Mouse (Mus musculus) heart, embryonic 12.5 days (tissue): ENCODE measurements around the gene Fnbp1. TPM values are rescaled to one million over a fixed set of nuclear protein-coding genes. Genes with fewer than 3 reads are reported as not detected.
"Not testable (repeated sequence)": the region's sequence is repeated elsewhere in the genome, so short reads cannot be mapped to it uniquely, and the experiment has no call there.

Experiments
- ATAC-seq: fragments of 200-750 bp; cut with Nextera tagmentation; 2 replicates; pipeline ENCODE4 v1.8.0; 2017; ENCODE audit warnings: moderate TSS enrichment, moderate library complexity; ENCODE audit not compliant: insufficient number of reproducible peaks, low FRiP score
- H3K27ac ChIP-seq: fragments of 300-500 bp; sonication (generic); 2 replicates; pipeline ENCODE4 v1.5.1; 2016; ENCODE audit warnings: mild to moderate bottlenecking, moderate library complexity; ENCODE audit not compliant: poor library complexity, severe bottlenecking
- H3K27me3 ChIP-seq: fragments of 300-500 bp; sonication (generic); replicated peaks from 2 replicates; pipeline ENCODE4 v1.6.1; 2016; ENCODE audit warnings: mild to moderate bottlenecking, moderate library complexity
- H3K36me3 ChIP-seq: fragments of 300-500 bp; sonication (generic); 2 replicates; pipeline ENCODE4 v1.6.1; 2016; ENCODE audit warnings: mild to moderate bottlenecking, moderate library complexity
- H3K4me1 ChIP-seq: fragments of 300-500 bp; sonication (generic); replicated peaks from 2 replicates; pipeline ENCODE4 v1.6.1; 2016; ENCODE audit warnings: mild to moderate bottlenecking
- H3K4me2 ChIP-seq: fragments of 300-500 bp; sonication (generic); 2 replicates; pipeline ENCODE4 v1.6.1; 2016; ENCODE audit warnings: mild to moderate bottlenecking, moderate library complexity
- H3K4me3 ChIP-seq: fragments of 300-500 bp; sonication (generic); 2 replicates; pipeline ENCODE4 v1.5.1; 2016; ENCODE audit warnings: mild to moderate bottlenecking
- H3K9ac ChIP-seq: fragments of 300-500 bp; sonication (generic); 2 replicates; pipeline ENCODE4 v1.6.1; 2016; ENCODE audit warnings: mild to moderate bottlenecking, moderate library complexity
- H3K9me3 ChIP-seq: fragments of 300-500 bp; sonication (generic); replicated peaks from 2 replicates; pipeline ENCODE4 v1.6.1; 2016; ENCODE audit warnings: mild to moderate bottlenecking, moderate library complexity
- WGBS: fragments of 180-500 bp; shearing (Covaris S2); methylation state at CpG from one replicate; pipeline ENCODE4 v1.1.7; 2016; 5-methylcytosine and 5-hydroxymethylcytosine counted together
- polyA plus RNA-seq: library from polyadenylated mRNA; unstranded; fragments of >200 nt; fragmentation: Nextera tagmentation; extraction: Ambion mirVana; gene quantifications from 2 replicates; pipeline ENCODE4 v1.2.1, GENCODE M21; 2016

The Fnbp1 gene
- polyA plus RNA-seq, 1 experiment from 2014 or later: 21.4 TPM

DNA sequence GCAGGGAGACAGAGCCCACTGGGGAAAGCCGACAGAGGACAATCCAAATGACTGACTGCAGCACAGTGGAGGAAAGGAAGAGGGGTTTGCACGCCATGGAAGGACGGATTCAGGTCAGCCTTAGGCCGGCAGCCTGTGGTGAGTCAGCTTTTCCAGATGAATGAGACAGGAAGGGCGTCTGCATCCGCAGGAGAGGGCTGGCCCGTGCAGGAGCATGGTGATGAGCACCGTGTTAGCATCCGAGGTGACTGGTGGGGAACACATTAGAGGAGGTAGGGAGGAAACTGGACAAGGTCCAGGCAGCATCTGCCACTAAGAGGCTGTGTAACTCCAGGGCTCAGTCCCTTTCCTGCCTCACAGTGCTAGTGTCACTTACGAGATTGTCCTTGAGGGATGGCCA, 27.2 kb upstream of the Fnbp1 start:
- Histone ChIP-seq H3K27me3 (no peaks in the 10 kb centered on the region), H3K36me3 (peaks cover 76% of the 10 kb centered on the region)

DNA sequence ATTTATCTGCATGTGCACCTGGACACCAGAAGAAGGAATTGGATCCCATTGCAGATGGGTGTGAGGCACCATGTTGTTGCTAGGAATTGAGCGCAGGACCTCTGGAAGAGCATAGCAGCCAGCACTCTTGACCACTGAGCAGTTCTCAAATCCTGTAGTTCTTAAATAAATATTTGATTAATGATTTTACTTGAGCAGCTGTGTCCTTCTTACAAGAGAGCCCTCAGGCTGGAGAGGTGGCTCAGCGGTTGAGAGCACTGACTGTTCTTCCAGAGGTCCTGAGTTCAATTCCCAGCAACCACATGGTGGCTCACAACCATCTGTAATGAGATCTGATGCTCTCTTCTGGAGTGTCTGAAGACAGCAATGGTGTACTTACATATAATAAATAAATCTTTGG, 25.8 kb upstream of the Fnbp1 start:
- not testable (repeated sequence) for H3K4me3 ChIP-seq, ATAC-seq, H3K9ac ChIP-seq, H3K27me3 ChIP-seq, H3K27ac ChIP-seq, H3K9me3 ChIP-seq, H3K4me2 ChIP-seq
- WGBS: 94% methylated on average over 2 of the region's 2 CpGs
- Histone ChIP-seq H3K4me1 (peaks cover 49% of the 10 kb centered on the region), H3K36me3 (peaks cover 61% of the 10 kb centered on the region)

More for the DNA sequence above, 27.2 kb upstream of the Fnbp1 start:
- Histone ChIP-seq H3K4me3 (no peak overlapping the region), H3K4me1 (peaks cover 35% of the 10 kb centered on the region), H3K9ac (no peak overlapping the region), H3K9me3 (no peaks in the 10 kb centered on the region), H3K4me2 (no peak overlapping the region), H3K27ac (peak overlapping the region; percentile 61)
- peak; percentile 41 for ATAC-seq
- WGBS: 69% methylated on average over 10 of the region's 10 CpGs

DNA sequence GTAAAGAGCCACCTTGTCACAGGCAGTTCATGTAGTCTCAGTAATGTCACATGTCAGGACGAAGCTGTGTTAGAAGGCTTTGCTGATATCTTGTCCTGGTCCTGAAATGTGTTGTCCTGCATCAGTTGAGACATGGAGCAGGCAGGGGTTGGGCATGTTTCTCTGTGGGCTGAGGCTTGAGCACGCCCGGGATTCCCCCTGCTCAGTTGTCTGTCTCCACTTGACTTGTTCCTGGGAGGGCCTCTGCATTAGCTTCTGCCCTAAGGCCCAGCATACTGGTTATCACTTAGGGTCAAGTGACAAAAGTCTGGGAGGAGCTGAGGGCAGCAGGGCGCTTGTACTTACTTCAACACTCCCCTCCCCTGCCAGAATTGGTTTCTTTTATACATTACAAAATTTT, 23.7 kb upstream of the Fnbp1 start:
- Histone ChIP-seq H3K9ac (0 out of 2 replicates have a peak overlapping the region, but pooled peaks have one; percentile 21), H3K27me3 (no peaks in the 10 kb centered on the region), H3K27ac (peak overlapping the region; percentile 98), H3K4me1 (peaks cover 49% of the 10 kb centered on the region), H3K4me3 (no peak overlapping the region), H3K36me3 (peaks cover 41% of the 10 kb centered on the region), H3K4me2 (peak overlapping the region; percentile 43), H3K9me3 (no peaks in the 10 kb centered on the region)
- 9% methylated on average over 4 of the region's 4 CpGs for WGBS
- peak; percentile 43 for ATAC-seq

DNA sequence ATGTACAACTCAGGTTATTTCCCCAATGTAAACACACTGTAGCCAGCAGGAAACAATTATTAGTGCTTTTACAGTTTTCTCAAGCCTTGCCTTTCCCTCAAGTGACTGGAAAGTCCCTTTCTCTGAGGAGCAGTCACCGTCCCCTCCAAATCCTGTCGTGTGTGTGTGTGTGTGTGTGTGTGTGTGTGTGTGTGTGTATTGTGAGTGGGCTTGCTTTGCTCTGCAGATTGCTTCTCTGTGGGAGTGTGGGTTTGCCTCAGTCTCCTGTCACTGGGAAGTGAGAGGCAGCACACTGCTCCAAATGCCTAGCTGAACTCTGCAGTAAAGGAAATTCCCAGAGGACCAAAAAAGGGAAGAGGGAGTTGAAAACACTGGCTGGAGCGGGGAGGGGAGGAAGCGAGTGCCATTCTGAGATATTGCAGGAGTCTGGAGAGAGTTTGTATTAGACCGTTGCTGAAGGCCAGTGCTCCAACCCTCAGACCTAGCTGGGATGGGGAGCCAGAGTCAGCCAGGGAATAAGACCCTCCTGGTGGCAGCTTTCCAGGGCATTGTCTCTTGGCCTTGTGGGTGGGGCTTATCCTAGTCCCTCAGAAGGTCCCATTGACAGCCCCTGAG, 23.1 kb upstream of the Fnbp1 start:
- Histone ChIP-seq H3K36me3 (peaks cover 35% of the 10 kb centered on the region), H3K9ac (0 out of 2 replicates have a peak overlapping the region, but pooled peaks have one; percentile 21), H3K4me1 (peaks cover 52% of the 10 kb centered on the region), H3K27ac (peak overlapping the region; percentile 98), H3K4me2 (peak overlapping the region; percentile 43), H3K27me3 (no peaks in the 10 kb centered on the region), H3K9me3 (no peaks in the 10 kb centered on the region), H3K4me3 (no peak overlapping the region)
- peak; percentile 86 for ATAC-seq
- 5% methylated on average over 5 of the region's 5 CpGs for WGBS

DNA sequence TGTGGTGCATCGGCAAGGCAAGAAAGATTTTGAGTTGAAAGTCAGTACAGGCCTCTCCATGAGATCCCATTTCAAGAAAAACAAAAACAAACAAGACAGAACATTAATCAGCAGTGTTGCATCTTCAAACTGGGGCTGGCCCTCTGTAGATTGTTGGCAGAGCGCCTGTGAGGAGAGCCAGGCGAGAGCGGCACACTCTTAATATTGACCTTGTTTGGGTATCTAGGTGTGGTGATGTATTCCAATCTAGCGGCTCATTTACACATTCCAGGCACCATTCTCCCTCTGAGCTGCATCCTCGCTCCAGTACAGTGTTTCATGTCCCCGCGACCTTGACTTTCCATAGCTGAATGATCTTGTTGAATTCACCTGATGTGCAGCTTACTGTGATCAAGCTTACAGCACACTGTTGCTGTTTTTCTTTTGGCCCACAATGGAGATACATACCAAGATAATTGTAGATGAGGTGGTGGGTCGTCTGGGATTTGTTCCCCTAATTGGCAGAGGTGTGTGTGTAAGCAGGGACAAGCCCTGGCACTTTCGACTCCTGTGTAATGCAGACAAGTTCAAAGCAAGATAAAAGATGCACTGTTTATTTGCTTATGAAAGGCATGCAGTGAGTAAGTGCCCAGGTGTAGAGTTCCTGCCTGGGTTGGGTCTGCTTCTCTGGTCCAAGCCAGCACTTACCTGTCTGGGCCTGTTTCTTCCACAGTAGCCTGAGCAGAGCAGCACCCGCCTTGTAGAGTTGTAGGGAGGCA, 21.7 kb upstream of the Fnbp1 start:
- no peak overlapping the region for H3K4me3 ChIP-seq
- 54% methylated on average over 11 of the region's 11 CpGs for WGBS
- ATAC-seq: no peak
- H3K27me3 ChIP-seq: no peaks in the 10 kb centered on the region
- H3K9me3 ChIP-seq: no peaks in the 10 kb centered on the region
- peak overlapping the region; percentile 98 for H3K27ac ChIP-seq
- H3K4me2 ChIP-seq: peak overlapping the region; percentile 43; the same call in 1 of the 2 replicates
- peaks cover 24% of the 10 kb centered on the region for H3K36me3 ChIP-seq
- H3K4me1 ChIP-seq: peaks cover 58% of the 10 kb centered on the region
- H3K9ac ChIP-seq: 0 out of 2 replicates have a peak overlapping the region, but pooled peaks have one; percentile 49

DNA sequence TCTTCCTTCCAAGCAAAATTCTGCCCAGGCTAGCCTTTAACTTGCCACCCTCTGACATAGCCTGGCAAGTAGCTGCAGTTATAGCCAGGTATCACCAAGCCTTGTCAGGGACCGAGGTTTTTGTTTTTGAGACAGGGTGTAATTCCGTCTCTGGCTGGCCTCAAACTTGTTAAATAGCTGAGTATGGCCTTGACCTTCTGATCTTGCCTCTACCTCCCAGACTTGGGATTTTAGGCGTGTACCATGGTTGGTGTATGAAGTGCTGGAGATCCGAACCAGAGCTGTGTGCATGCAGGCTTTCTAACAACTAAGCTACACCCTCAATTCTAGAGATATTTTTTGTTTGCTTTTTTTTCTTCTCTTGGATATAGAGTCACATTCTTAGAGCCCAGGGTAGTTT, 19.8 kb upstream of the Fnbp1 start:
- Histone ChIP-seq H3K9me3 (no peaks in the 10 kb centered on the region), H3K4me3 (no peak overlapping the region), H3K9ac (no peak overlapping the region), H3K27ac (no peak overlapping the region), H3K27me3 (no peaks in the 10 kb centered on the region), H3K4me1 (peaks cover 59% of the 10 kb centered on the region), H3K36me3 (peaks cover 5% of the 10 kb centered on the region; the same call in 1 of the 2 replicates), H3K4me2 (no peak overlapping the region)
- 76% methylated on average over 4 of the region's 4 CpGs for WGBS
- no peak for ATAC-seq

DNA sequence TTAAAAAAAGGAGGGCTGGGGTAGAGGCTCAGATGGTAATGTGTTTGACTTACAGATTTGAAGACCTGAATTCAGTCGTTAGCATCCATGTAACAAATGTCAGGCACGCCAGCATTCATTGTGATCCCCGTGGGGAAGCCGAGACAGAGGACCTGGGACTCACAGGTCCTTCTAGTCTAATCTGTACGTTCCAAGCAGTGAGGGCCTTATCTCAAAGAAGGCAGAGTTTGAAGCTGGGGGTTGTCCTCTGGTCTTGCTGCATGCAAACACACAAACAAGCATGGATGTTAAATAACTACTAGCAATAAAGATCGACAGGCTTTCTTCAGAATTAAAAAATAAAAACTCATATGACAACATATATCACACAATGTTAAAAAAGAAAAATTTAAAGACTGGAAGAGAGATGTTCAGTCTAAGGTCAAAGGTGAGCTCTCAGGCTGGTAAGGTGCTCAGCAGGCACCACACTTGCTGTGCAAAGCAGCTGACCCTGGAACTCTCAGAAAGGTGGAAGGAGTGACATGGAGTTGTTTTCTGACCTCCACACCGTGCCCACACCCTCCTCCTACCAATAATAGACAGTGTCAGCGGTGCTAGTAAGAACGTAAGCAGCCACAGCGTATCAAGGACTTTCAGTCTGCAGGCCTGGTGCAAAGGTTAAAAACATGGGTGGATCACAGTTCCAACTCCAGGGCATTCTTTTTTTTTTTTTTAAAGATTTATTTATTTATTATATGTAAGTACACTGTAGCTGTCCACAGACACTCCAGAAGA, 18.5 kb upstream of the Fnbp1 start:
- Histone ChIP-seq H3K4me2 (no peak overlapping the region), H3K27me3 (no peaks in the 10 kb centered on the region), H3K4me3 (no peak overlapping the region), H3K27ac (no peak overlapping the region), H3K4me1 (peaks cover 51% of the 10 kb centered on the region), H3K36me3 (peaks cover 3% of the 10 kb centered on the region; the same call in 1 of the 2 replicates), H3K9ac (no peak overlapping the region), H3K9me3 (no peaks in the 10 kb centered on the region)
- no peak for ATAC-seq
- WGBS: 55% methylated on average over 10 of the region's 10 CpGs

DNA sequence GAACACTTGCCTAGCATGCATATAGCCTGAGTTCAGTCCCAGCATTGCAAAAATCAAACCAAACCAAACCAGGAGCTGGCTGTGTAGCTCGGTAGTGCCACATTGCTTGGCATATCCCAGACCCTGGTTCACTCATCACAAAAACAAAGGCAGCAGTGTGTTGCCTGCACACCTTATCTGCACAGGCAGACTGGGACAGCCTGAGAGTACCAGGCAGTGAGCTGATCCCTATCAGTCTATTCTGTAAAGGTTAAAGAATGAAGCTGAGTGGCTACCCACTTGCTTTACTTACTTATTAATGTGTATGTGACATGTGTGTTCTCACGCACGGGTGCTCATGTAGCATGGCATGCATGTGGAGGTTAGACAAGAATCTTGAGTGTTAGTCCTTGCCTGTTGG, 15.0 kb upstream of the Fnbp1 start:
- Histone ChIP-seq H3K27me3 (no peaks in the 10 kb centered on the region), H3K4me3 (no peak overlapping the region), H3K4me1 (peaks cover 41% of the 10 kb centered on the region), H3K36me3 (peaks cover 3% of the 10 kb centered on the region; the same call in 1 of the 2 replicates), H3K27ac (no peak overlapping the region), H3K9ac (no peak overlapping the region), H3K9me3 (no peaks in the 10 kb centered on the region), H3K4me2 (no peak overlapping the region)
- no peak for ATAC-seq
- 48% methylated on average over 3 of the region's 3 CpGs for WGBS

DNA sequence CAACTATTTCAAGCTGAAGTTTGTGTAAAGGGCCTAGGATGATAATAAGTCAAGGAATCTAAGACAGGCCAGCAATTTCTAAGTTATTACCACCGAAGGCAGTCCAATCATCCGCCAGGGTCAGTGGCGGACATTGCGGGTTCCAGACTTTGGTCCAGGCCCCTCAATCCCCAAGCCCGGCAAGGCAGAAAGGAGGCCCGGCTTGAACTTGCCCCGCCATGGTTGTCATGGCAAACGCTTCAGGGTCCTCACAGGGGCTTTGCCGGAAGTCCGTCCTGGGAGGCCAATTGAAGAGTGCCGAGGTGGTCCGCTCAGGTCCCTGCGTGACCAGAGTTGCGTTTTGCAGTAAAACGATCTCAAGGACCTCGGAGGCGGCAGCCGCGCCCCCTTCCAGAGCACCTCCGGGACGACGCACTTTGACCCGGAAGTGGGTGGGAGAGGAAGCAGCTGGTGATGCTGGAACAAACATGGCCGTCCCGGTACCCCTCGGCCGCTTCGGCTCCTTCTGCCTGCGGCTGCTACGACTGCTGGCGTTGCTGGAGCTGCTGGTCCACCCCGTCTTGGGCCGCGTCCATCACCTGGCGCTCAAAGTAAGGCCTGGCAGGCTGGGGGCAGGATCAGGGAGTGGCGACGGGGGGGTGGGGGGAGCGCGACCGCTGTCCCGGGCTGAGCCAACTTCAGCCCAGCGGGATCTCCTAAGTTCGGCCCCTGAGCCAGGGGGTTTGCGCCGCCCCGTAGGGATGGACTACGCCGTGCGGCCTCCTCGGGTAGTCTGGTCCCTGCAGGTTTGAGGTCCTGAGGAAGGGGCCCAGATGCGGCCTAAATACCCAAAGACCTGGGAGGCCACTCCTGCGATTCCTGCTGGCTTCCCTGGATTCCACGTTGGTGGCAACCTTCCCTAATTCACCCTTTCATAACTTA, 10.3 kb upstream of the Fnbp1 start, which contains the start of gene Gpr107:
Gene Gpr107, plus strand, starts transcription at position 425 of the 921 bp plus-strand sequence.
- ATAC-seq: peak; percentile 89
- WGBS: under 1% methylated on average over 53 of the region's 53 CpGs
- H3K9me3 ChIP-seq: no peaks in the 10 kb centered on the region
- H3K4me1 ChIP-seq: peaks cover 25% of the 10 kb centered on the region
- H3K36me3 ChIP-seq: peaks cover 29% of the 10 kb centered on the region
- peak within 1 kb of the TSS; percentile 85 for H3K4me2 ChIP-seq
- H3K27me3 ChIP-seq: no peaks in the 10 kb centered on the region
- peak within 1 kb of the TSS; percentile 99 for H3K4me3 ChIP-seq
- peak within 1 kb of the TSS; percentile 74 for H3K27ac ChIP-seq
- peak within 1 kb of the TSS; percentile 98 for H3K9ac ChIP-seq

DNA sequence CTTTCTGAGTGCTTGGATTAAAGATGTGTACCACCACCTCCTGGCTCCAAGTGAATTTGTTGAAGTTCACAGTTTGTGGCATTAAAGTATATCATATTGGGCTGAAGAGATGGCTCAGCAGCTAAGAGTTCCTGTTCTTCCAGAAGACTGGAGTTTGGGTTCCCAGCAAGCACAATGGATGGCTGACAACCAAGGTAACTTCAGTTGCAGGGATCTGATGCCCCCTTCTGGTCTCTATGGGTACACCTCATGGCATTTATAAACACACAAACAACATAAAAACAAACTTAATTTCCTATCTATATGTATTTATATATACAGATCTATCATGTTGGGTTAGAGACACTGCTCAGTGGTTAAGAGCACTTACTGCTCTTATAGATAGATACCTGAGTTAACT, 9.0 kb upstream of the Fnbp1 start:
- ATAC-seq: no peak
- no peaks in the 10 kb centered on the region for H3K9me3 ChIP-seq
- no peak overlapping the region for H3K27ac ChIP-seq
- H3K4me1 ChIP-seq: peaks cover 17% of the 10 kb centered on the region
- H3K9ac ChIP-seq: no peak overlapping the region
- no peak overlapping the region for H3K4me3 ChIP-seq
- no peak overlapping the region for H3K4me2 ChIP-seq
- no peaks in the 10 kb centered on the region for H3K27me3 ChIP-seq
- peaks cover 42% of the 10 kb centered on the region for H3K36me3 ChIP-seq
